Mouse (Mus musculus): ENCODE data around the gene Pdzd7. TPM values are rescaled to one million over a fixed set of nuclear protein-coding genes. Genes with fewer than 3 reads are reported as not detected.

Gene Pdzd7
- total and polyA plus RNA-seq, 3 experiments, result 0.17 to 0.20 TPM; not detected in 1

DNA sequence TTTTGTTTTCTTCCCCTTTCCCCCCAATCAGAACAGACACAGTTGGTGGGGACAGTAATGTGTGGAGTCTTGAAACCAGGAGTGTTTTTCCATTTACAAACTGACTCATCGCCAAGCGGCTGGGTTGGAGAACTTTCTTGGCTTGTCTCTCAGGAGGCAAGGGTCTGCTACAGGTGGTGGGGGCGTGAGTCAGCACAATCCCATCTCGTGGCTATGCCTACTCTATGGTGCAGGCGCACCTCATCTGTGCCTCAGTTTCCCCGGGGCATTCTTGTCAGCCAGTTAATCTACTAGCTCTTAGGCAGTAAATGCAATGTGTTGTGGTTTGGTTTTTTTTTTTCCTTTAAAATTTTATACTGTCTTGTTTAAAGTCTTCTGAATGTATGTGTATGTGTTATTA lies 62.2 kb downstream of the Pdzd7 start:
- TF ChIP-seq RCOR1 (conservative IDR thresholded peaks at IDR 0.05; ENCODE audit: low read depth, low read length), result no peak
- Histone ChIP-seq H3K27me3 (replicated peaks) (no peaks in the 10 kb centered on the region), H3K4me3 (replicated peaks in 1 of 3; ENCODE audit: low read depth in 2 of 3, low read length in 2 of 3, poor library complexity in 1 of 3) (peak overlapping the region in 1 of 3 experiments; percentile 8), H3K4me2 (ENCODE audit: insufficient read depth, low read depth, poor library complexity, severe bottlenecking) (no peak overlapping the region), H3K27ac (ENCODE audit: insufficient read depth, low read depth) (no peak overlapping the region), H3K4me1 (ENCODE audit: control insufficient read depth in 1 of 2, insufficient read depth in 2 of 2) (peaks cover 8 to 53% of the 10 kb centered on the region in 2 experiments), H3K9me3 (replicated peaks; ENCODE audit: low read length) (no peaks in the 10 kb centered on the region), H3K9ac (ENCODE audit: insufficient read depth, low read depth) (no peak overlapping the region), H3K36me3 (replicated peaks in 1 of 2; ENCODE audit: control insufficient read depth in 1 of 2, insufficient read depth in 1 of 2, low read length in 1 of 2) (peaks cover 10 to 40% of the 10 kb centered on the region in 2 experiments), H3K79me2 (replicated peaks; ENCODE audit: control insufficient read depth, extremely low read depth, insufficient read depth, poor library complexity, severe bottlenecking) (no peaks in the 10 kb centered on the region)
- peak; percentile 43 for DNase-seq (ENCODE audit: extremely low read depth)
- in situ Hi-C loops (cut with MboI; ENCODE audit: low pct_ligation_motif_present, low pct_unique_long_range_greater_than_20kb, low sequenced_read_pairs), result no loop called here
- dilution Hi-C loops (cut with MboI; ENCODE audit: extremely low pct_ligation_motif_present, extremely low pct_unique_long_range_greater_than_20kb, low sequenced_read_pairs), result no loop called here

GRCm38 (mm10) chr19:44982477-44983115 lies 62.9 kb downstream of the Pdzd7 start:
- dilution Hi-C loops (cut with MboI; ENCODE audit: extremely low pct_ligation_motif_present, extremely low pct_unique_long_range_greater_than_20kb, low sequenced_read_pairs), result no loop called here
- in situ Hi-C loops (cut with MboI; ENCODE audit: low pct_ligation_motif_present, low pct_unique_long_range_greater_than_20kb, low sequenced_read_pairs), result no loop called here
- Histone ChIP-seq H3K79me2 (replicated peaks; ENCODE audit: control insufficient read depth, extremely low read depth, insufficient read depth, poor library complexity, severe bottlenecking) (no peaks in the 10 kb centered on the region), H3K4me2 (ENCODE audit: insufficient read depth, low read depth, poor library complexity, severe bottlenecking) (no peak overlapping the region; the same call in 1 of the 2 replicates), H3K4me3 (replicated peaks in 1 of 3; ENCODE audit: low read depth in 2 of 3, low read length in 2 of 3, poor library complexity in 1 of 3) (peak overlapping the region in 2 of 3 experiments; percentile 28 to 35), H3K36me3 (replicated peaks in 1 of 2; ENCODE audit: control insufficient read depth in 1 of 2, insufficient read depth in 1 of 2, low read length in 1 of 2) (peaks cover 14 to 48% of the 10 kb centered on the region in 2 experiments), H3K9ac (ENCODE audit: insufficient read depth, low read depth) (no peak overlapping the region), H3K9me3 (replicated peaks; ENCODE audit: low read length) (no peaks in the 10 kb centered on the region), H3K4me1 (ENCODE audit: control insufficient read depth in 1 of 2, insufficient read depth in 2 of 2) (peaks cover 8 to 57% of the 10 kb centered on the region in 2 experiments), H3K27me3 (replicated peaks) (no peaks in the 10 kb centered on the region), H3K27ac (ENCODE audit: insufficient read depth, low read depth) (peak overlapping the region; percentile 39; the same call in 1 of the 2 replicates)
- TF ChIP-seq MEF2A (IDR thresholded peaks at IDR 0.05; ENCODE audit: borderline replicate concordance, low read depth, low read length) (no peak), USF2 (conservative IDR thresholded peaks at IDR 0.05; ENCODE audit: low read depth, low read length) (no peak)
- DNase-seq (ENCODE audit: extremely low read depth), result peak; percentile 23

DNA sequence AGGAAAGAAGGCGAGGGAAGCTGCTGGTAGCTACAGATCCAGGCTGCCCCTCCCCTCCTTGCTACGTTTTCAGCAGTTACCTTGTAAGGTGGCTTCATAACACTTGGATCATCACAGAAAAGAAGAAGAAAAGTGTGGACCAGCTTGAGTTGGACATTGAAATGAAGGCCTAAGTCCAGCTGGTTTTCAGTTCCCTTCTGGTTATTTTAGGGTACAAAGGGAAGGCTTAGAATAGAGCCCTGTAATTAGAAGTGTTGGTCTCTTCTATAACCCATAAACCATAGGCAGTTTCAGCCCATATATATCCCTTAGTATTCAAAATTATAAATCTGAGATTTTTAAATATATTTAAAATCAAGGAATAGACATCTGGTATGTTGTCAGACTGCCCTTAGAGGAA lies 64.7 kb downstream of the Pdzd7 start:
- peaks cover 11 to 71% of the 10 kb centered on the region in 2 experiments for H3K4me1 ChIP-seq (ENCODE audit: control insufficient read depth in 1 of 2, insufficient read depth in 2 of 2)
- H3K4me3 ChIP-seq (replicated peaks in 1 of 3; ENCODE audit: low read depth in 2 of 3, low read length in 2 of 3, poor library complexity in 1 of 3), result peak overlapping the region in 1 of 3 experiments; percentile 8
- no peak overlapping the region for H3K9ac ChIP-seq (ENCODE audit: insufficient read depth, low read depth)
- H3K27ac ChIP-seq (ENCODE audit: insufficient read depth, low read depth), result peak overlapping the region; percentile 62
- H3K9me3 ChIP-seq (replicated peaks; ENCODE audit: low read length), result no peaks in the 10 kb centered on the region
- H3K4me2 ChIP-seq (ENCODE audit: insufficient read depth, low read depth, poor library complexity, severe bottlenecking), result peak overlapping the region; percentile 5; the same call in 1 of the 2 replicates
- H3K36me3 ChIP-seq (replicated peaks in 1 of 2; ENCODE audit: control insufficient read depth in 1 of 2, insufficient read depth in 1 of 2, low read length in 1 of 2), result peaks cover 31 to 60% of the 10 kb centered on the region in 2 experiments
- dilution Hi-C loops (cut with MboI; ENCODE audit: extremely low pct_ligation_motif_present, extremely low pct_unique_long_range_greater_than_20kb, low sequenced_read_pairs), result no loop called here
- peak; percentile 60 for TF ChIP-seq EP300 (IDR thresholded peaks at IDR 0.05; ENCODE audit: low read length)
- peak; percentile 59; the same call in 1 of the 2 replicates for TF ChIP-seq IRF4 (IDR thresholded peaks at IDR 0.05; ENCODE audit: low read depth, low read length)
- peak; percentile 89 for TF ChIP-seq MEF2A (IDR thresholded peaks at IDR 0.05; ENCODE audit: borderline replicate concordance, low read depth, low read length)
- TF ChIP-seq MAX (IDR thresholded peaks at IDR 0.05; ENCODE audit: low read length), result no peak
- TF ChIP-seq JUND (conservative IDR thresholded peaks at IDR 0.05; ENCODE audit: low read depth, low read length), result no peak
- no peak for TF ChIP-seq JUN (IDR thresholded peaks at IDR 0.05; ENCODE audit: insufficient read depth, low read depth, low read length)
- TF ChIP-seq CHD2 (IDR thresholded peaks at IDR 0.05; ENCODE audit: low read length), result no peak
- no peak for TF ChIP-seq UBTF (IDR thresholded peaks at IDR 0.05; ENCODE audit: low read depth, low read length)
- no peak for DNase-seq (ENCODE audit: extremely low read depth)
- no peaks in the 10 kb centered on the region for H3K27me3 ChIP-seq (replicated peaks)
- H3K79me2 ChIP-seq (replicated peaks; ENCODE audit: control insufficient read depth, extremely low read depth, insufficient read depth, poor library complexity, severe bottlenecking), result no peaks in the 10 kb centered on the region
- in situ Hi-C loops (cut with MboI; ENCODE audit: low pct_ligation_motif_present, low pct_unique_long_range_greater_than_20kb, low sequenced_read_pairs), result no loop called here
